ENCODE assay signal across 22 mouse cellular contexts in genomic region chr12:54343493-54343892, GRCm38 (mm10).
A peak's percentile ranks its signal among the peaks of the same experiment; 100 is the strongest.
DNase-seq lines count a peak whose midpoint lies in the region; ATAC-seq and TF ChIP-seq lines count a peak whose summit lies in the region.
"Had no signal": no experiment of that assay in that cellular context is flagged by ENCODE, and none has a peak within 500 bp of the region (broad histone marks: within the 10 kb centered on the region; RNA-seq: fewer than 3 reads in every experiment).

No protein-coding gene starts in this region.

- no peak for TF ChIP-seq CTCF in left cerebral cortex, adult 2 months (IDR thresholded peaks at IDR 0.05)

- H3K27ac ChIP-seq in left cerebral cortex, adult 2 months = no peak overlapping the region
- H3K27ac ChIP-seq: embryonic facial prominence, embryonic 10.5 days; embryonic facial prominence, embryonic 12.5 days; forebrain, embryonic 13.5 days; forebrain, embryonic 15.5 days had no signal

- peak; percentile 43 for DNase-seq in CD4-positive helper T cell, adult 2 months (ENCODE audit: low read depth, low spot score)
- peak; percentile 72 for DNase-seq in induced T-regulatory cell, adult 2 months (ENCODE audit: low read depth)
- DNase-seq in left cerebral cortex, adult 2 months (ENCODE audit: extremely low spot score in 1 of 2, low spot score in 2 of 2) = no peak
- DNase-seq in lung, postnatal 14 days = no peak
- DNase-seq in spleen, adult 18-20 months = no peak
- no peak for DNase-seq in ovary, postnatal 36 days (ENCODE audit: low spot score)
- DNase-seq: adrenal gland, adult 8-10 months; adrenal gland, postnatal 14 days; adrenal gland, postnatal 36 days; B cell, adult 2 months; cerebellum, adult 11-12 months; cerebellum, adult 2 months; cerebellum, adult 9-10 months; cerebellum, postnatal 10 days; cerebellum, postnatal 25 days; forebrain, postnatal 0 days had no signal

- intact Hi-C loops in left cerebral cortex, adult 2 months (cut with DNase I) = no loop called here

- H3K4me3 ChIP-seq in left cerebral cortex, adult 2 months = no peak overlapping the region
- H3K4me3 ChIP-seq: embryonic facial prominence, embryonic 10.5 days; embryonic facial prominence, embryonic 12.5 days; forebrain, embryonic 13.5 days; forebrain, embryonic 15.5 days had no signal

- ATAC-seq in CD4-positive, CD25-positive, alpha-beta regulatory T cell, adult 4 months = peak; percentile 88
- ATAC-seq in megakaryocyte, adult 5-6 weeks (ENCODE audit: poor library complexity, severe bottlenecking) = 0 out of 2 replicates have a peak, but pooled peaks have one; percentile 18
- ATAC-seq: forebrain, embryonic 13.5 days; forebrain, embryonic 15.5 days; forebrain, postnatal 0 days had no signal

Comparison
In these comparisons a context has a peak if more than half of its experiments do, and no peak if none do; other contexts are left out.
1. DNase-seq: peak in CD4-positive helper T cell, adult 2 months (single experiment) and induced T-regulatory cell, adult 2 months (single experiment); none in left cerebral cortex, adult 2 months (0 of 2), lung, postnatal 14 days (single experiment), spleen, adult 18-20 months (0 of 2) and ovary, postnatal 36 days (single experiment).